Mouse (Mus musculus) stomach, embryonic 14.5 days (tissue): ENCODE measurements around the gene Gm9376. TPM values are rescaled to one million over a fixed set of nuclear protein-coding genes. Genes with fewer than 3 reads are reported as not detected.

Experiments used
- microRNA-seq: library from miRNA; unstranded; fragments of <30 nt; microRNA quantifications from one replicate; pipeline ENCODE4, GENCODE M21; 2016
- polyA plus RNA-seq: library from polyadenylated mRNA; unstranded; fragments of >200 nt; fragmentation: Nextera tagmentation; extraction: Ambion mirVana; gene quantifications from 2 replicates; pipeline ENCODE4 v1.2.1, GENCODE M21; 2014

Gm9376 gene
- polyA plus RNA-seq, 1 experiment from 2014 or later = not detected

Small RNA genes lying within 50 kb of the gene (microRNA-seq; reads per million reads assigned to microRNA genes)
- not detected for gene Mir6241

Other genes with a start within 250 kb of the Gm9376 start
- 0.80 and 1.2 TPM in 2 replicates for gene Dct, start 214.7 kb upstream of the Gm9376 start, polyA plus RNA-seq
- gene Tgds, start 134.2 kb upstream of the Gm9376 start, polyA plus RNA-seq = 35.2 and 37.3 TPM in 2 replicates
- gene Gpr180, start 129.8 kb upstream of the Gm9376 start, polyA plus RNA-seq = 60.2 and 65.6 TPM in 2 replicates
- gene Sox21, start 29.9 kb upstream of the Gm9376 start, polyA plus RNA-seq = 9.3 and 11.8 TPM in 2 replicates